Mouse (Mus musculus) limb, embryonic 15.5 days (tissue): ENCODE results near the gene Plxdc2. TPM values are rescaled to one million over a fixed set of nuclear protein-coding genes. Genes with fewer than 3 reads are reported as not detected.
A peak's percentile ranks its signal among the peaks of the same experiment; 100 is the strongest.

Source experiments
- ATAC-seq: fragments of 200-750 bp; cut with Nextera tagmentation; 2 replicates; pipeline ENCODE4 v1.8.0; 2017; ENCODE audit warnings: low read depth, moderate TSS enrichment; ENCODE audit not compliant: insufficient number of reproducible peaks, low FRiP score, low TSS enrichment
- H3K27ac ChIP-seq: fragments of 300-500 bp; sonication (generic); 2 replicates; pipeline ENCODE4 v1.5.1; 2015; ENCODE audit warnings: moderate library complexity, mild to moderate bottlenecking, inconsistent platforms
- H3K27me3 ChIP-seq: fragments of 300-500 bp; sonication (generic); 2 replicates; pipeline ENCODE4 v1.6.1; 2015; ENCODE audit warnings: inconsistent platforms
- H3K36me3 ChIP-seq: fragments of 300-500 bp; sonication (generic); 2 replicates; pipeline ENCODE4 v1.6.1; 2015; ENCODE audit warnings: inconsistent platforms
- H3K4me1 ChIP-seq: fragments of 300-500 bp; sonication (generic); 2 replicates; pipeline ENCODE4 v1.6.1; 2015; ENCODE audit warnings: inconsistent platforms
- H3K4me2 ChIP-seq: fragments of 300-500 bp; sonication (generic); 2 replicates; pipeline ENCODE4 v1.6.1; 2015; ENCODE audit warnings: mild to moderate bottlenecking, inconsistent platforms
- H3K4me3 ChIP-seq: fragments of 300-500 bp; sonication (generic); 2 replicates; pipeline ENCODE4 v1.5.1; 2015; ENCODE audit warnings: mild to moderate bottlenecking, inconsistent platforms
- H3K9ac ChIP-seq: fragments of 300-500 bp; sonication (generic); 2 replicates; pipeline ENCODE4 v1.6.1; 2015; ENCODE audit warnings: inconsistent platforms
- H3K9me3 ChIP-seq: fragments of 300-500 bp; sonication (generic); 2 replicates; pipeline ENCODE4 v1.6.1; 2016; ENCODE audit warnings: inconsistent platforms
- WGBS: fragments of 180-500 bp; shearing (Covaris S2); methylation state at CpG from one replicate; pipeline ENCODE4 v1.1.7; 2015; 5-methylcytosine and 5-hydroxymethylcytosine counted together
- polyA plus RNA-seq: library from polyadenylated mRNA; unstranded; fragments of >200 nt; fragmentation: Nextera tagmentation; extraction: Ambion mirVana; gene quantifications from 2 replicates; pipeline ENCODE4 v1.2.1, GENCODE M21; 2015

The Plxdc2 gene
- polyA plus RNA-seq, 1 experiment from 2014 or later: 59.5 TPM

DNA sequence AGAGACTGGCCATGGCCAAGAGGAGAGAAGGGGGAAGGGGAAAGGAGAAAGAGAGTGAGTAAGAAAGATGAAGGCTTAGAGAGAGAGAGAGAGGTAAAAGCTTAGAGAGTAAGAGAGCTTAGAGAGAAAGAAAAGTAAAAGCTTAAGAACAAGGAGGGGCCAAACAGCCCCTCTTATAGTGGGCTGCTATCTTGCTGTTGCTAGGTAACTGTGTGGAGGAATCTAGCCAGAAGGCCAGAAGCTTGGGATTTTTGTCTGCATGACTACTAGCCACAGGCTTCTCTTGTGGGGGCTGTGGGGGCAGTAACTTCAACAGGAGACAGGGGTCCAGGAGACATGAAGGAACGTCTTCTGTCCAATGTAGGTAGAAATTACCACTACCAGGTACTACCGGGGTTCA, 162.0 kb downstream of the Plxdc2 start:
- Histone ChIP-seq H3K27ac (no peak overlapping the region), H3K36me3 (no peaks in the 10 kb centered on the region), H3K9ac (no peak overlapping the region), H3K9me3 (no peaks in the 10 kb centered on the region), H3K4me2 (no peak overlapping the region), H3K27me3 (no peaks in the 10 kb centered on the region), H3K4me1 (no peaks in the 10 kb centered on the region), H3K4me3 (no peak overlapping the region)
- ATAC-seq: no peak
- 77% methylated on average over 2 of the region's 2 CpGs for WGBS

DNA sequence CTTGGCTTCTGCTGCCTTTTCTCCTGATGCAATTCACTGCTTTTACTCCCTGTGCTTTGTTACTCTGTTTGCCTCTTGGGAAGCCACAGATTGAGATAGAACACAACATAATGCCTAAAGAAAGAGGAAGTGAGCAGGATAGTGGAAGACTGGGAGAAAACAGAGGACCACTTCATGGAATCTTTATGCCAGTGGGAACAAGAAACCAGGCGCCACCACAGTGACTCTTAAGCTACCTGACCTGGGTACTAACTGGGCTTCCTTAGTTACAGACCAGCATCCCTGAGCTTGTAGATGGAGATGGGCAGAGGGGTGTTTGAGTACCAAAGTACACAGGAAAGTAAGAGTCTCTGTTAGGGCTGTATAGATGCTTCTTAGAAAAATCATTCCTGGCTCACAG, 167.3 kb downstream of the Plxdc2 start:
- no peak for ATAC-seq
- Histone ChIP-seq H3K36me3 (no peaks in the 10 kb centered on the region), H3K27ac (no peak overlapping the region), H3K27me3 (no peaks in the 10 kb centered on the region), H3K9me3 (no peaks in the 10 kb centered on the region), H3K4me1 (no peaks in the 10 kb centered on the region), H3K4me2 (no peak overlapping the region), H3K4me3 (no peak overlapping the region), H3K9ac (no peak overlapping the region)
- WGBS: 83% methylated on average over 1 of the region's 1 CpGs

DNA sequence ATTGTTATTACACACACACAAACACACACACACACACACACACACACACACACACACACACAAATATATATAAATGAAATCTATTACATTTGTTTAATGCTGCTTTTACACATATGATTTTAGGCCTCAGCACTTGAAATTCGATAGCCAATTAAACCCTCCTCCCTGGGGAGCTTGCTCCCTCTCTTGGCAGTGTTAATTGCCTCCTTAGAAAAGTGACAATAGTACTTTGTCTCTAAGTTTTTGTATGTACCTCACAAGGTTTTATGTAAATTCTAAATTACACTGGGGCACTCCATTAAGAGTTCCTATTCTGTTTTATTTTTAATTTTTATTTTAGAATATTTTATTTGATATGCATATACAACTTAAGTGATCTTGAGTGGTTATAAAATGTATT, 176.1 kb downstream of the Plxdc2 start:
- ATAC-seq: no peak
- Histone ChIP-seq H3K4me1 (no peaks in the 10 kb centered on the region), H3K9me3 (no peaks in the 10 kb centered on the region), H3K36me3 (no peaks in the 10 kb centered on the region), H3K4me3 (no peak overlapping the region), H3K27ac (no peak overlapping the region), H3K27me3 (no peaks in the 10 kb centered on the region), H3K9ac (no peak overlapping the region), H3K4me2 (no peak overlapping the region)
- WGBS: 37% methylated on average over 1 of the region's 1 CpGs

- Histone ChIP-seq H3K4me1 (no peaks in the 10 kb centered on the region), H3K9me3 (no peaks in the 10 kb centered on the region), H3K27me3 (no peaks in the 10 kb centered on the region), H3K4me3 (no peak overlapping the region), H3K9ac (no peak overlapping the region), H3K27ac (no peak overlapping the region), H3K36me3 (no peaks in the 10 kb centered on the region), H3K4me2 (no peak overlapping the region)
- WGBS: 75% methylated on average over 2 of the region's 2 CpGs
- ATAC-seq: no peak
Observed at GRCm38 (mm10) chr2:16534566-16534965, 178.5 kb downstream of the Plxdc2 start.

DNA sequence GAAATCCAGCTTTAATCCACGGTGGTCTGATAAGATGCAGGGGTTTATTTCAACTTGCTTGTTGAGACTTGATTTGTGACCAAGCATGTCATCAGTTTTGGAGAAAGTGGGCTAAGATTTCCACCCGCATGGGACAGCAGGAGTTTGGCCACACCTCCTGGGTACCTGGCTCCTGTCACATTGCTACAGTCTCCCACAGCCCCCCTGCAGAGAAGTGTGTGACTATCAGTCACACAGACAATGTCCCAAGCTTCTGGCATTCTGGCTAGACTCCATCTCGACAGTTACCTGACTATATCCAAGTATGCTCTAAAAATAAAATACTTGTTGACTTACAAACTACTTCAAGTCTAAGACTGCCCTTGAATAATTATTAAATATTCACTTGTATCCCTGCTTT, 185.1 kb downstream of the Plxdc2 start:
- H3K36me3 ChIP-seq: no peaks in the 10 kb centered on the region
- H3K9ac ChIP-seq: no peak overlapping the region
- no peaks in the 10 kb centered on the region for H3K27me3 ChIP-seq
- H3K4me3 ChIP-seq: no peak overlapping the region
- H3K4me1 ChIP-seq: no peaks in the 10 kb centered on the region
- no peak overlapping the region for H3K4me2 ChIP-seq
- no peak for ATAC-seq
- WGBS: 64% methylated on average over 3 of the region's 3 CpGs
- no peak overlapping the region for H3K27ac ChIP-seq
- no peaks in the 10 kb centered on the region for H3K9me3 ChIP-seq

DNA sequence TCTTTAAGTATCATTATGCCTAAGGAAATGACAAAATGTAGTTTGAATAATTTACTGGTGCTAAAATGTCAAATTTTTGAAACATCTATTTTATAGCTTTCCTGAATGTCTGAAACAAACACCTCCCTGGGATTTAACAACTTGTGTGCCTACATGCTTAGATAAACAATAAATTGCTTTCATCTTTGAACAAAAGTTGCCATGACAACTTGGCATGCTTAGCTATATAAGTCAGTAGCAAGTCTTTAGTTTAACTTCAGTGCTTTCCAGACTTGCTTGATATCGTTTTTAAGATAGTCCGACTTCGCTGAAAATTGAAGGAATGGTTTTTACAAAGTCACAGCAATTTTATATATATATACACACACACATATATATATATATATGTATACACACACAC, 189.1 kb downstream of the Plxdc2 start:
- no peaks in the 10 kb centered on the region for H3K27me3 ChIP-seq
- no peak overlapping the region for H3K4me3 ChIP-seq
- 79% methylated on average over 3 of the region's 3 CpGs for WGBS
- no peaks in the 10 kb centered on the region for H3K9me3 ChIP-seq
- H3K36me3 ChIP-seq: no peaks in the 10 kb centered on the region
- H3K4me1 ChIP-seq: no peaks in the 10 kb centered on the region
- H3K4me2 ChIP-seq: no peak overlapping the region
- no peak for ATAC-seq
- H3K9ac ChIP-seq: no peak overlapping the region
- H3K27ac ChIP-seq: no peak overlapping the region

DNA sequence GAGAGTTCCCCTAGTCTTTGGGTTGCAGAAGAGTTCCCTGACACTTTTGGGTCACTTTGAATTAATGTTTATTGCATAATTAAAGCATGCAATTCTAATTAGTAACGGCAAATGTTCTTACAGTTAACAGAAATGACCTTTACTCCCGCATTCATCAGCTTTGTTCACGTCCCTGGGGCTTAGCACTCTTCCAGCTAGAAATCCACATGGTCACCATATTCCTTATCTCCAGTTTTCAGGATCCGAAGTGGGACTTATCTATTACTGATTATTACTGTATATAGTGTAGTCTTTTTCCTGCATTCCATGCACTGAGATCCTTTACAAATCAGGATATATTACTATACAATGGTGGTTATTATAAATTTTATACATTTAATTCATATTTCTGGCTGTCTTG, 203.2 kb downstream of the Plxdc2 start:
- WGBS: 51% methylated on average over 4 of the region's 4 CpGs
- H3K4me3 ChIP-seq: no peak overlapping the region
- H3K9me3 ChIP-seq: no peaks in the 10 kb centered on the region
- H3K27me3 ChIP-seq: no peaks in the 10 kb centered on the region
- H3K27ac ChIP-seq: no peak overlapping the region
- no peak overlapping the region for H3K9ac ChIP-seq
- no peaks in the 10 kb centered on the region for H3K36me3 ChIP-seq
- H3K4me1 ChIP-seq: no peaks in the 10 kb centered on the region
- no peak overlapping the region for H3K4me2 ChIP-seq
- ATAC-seq: no peak

GRCm38 (mm10) chr2:16568263-16568662, 212.2 kb downstream of the Plxdc2 start:
- WGBS: 94% methylated on average over 2 of the region's 2 CpGs

GRCm38 (mm10) chr2:16571169-16571751, 215.2 kb downstream of the Plxdc2 start:
- Histone ChIP-seq H3K4me1 (no peaks in the 10 kb centered on the region), H3K4me3 (no peak overlapping the region), H3K36me3 (no peaks in the 10 kb centered on the region), H3K9ac (no peak overlapping the region), H3K27ac (no peak overlapping the region), H3K9me3 (no peaks in the 10 kb centered on the region), H3K4me2 (no peak overlapping the region), H3K27me3 (no peaks in the 10 kb centered on the region)
- 0 out of 2 replicates have a peak, but pooled peaks have one; percentile 14 for ATAC-seq
- 84% methylated on average over 13 of the region's 13 CpGs for WGBS

More at GRCm38 (mm10) chr2:16568263-16568662, 212.2 kb downstream of the Plxdc2 start:
- Histone ChIP-seq H3K9me3 (no peaks in the 10 kb centered on the region), H3K4me2 (no peak overlapping the region), H3K4me1 (no peaks in the 10 kb centered on the region), H3K27me3 (no peaks in the 10 kb centered on the region), H3K9ac (no peak overlapping the region), H3K36me3 (no peaks in the 10 kb centered on the region), H3K27ac (no peak overlapping the region), H3K4me3 (no peak overlapping the region)
- ATAC-seq: no peak

GRCm38 (mm10) chr2:16576566-16576965, 220.5 kb downstream of the Plxdc2 start:
- H3K9ac ChIP-seq: no peak overlapping the region
- ATAC-seq: no peak
- no peaks in the 10 kb centered on the region for H3K27me3 ChIP-seq
- H3K4me1 ChIP-seq: peaks cover 8% of the 10 kb centered on the region; the same call in 1 of the 2 replicates
- no peaks in the 10 kb centered on the region for H3K36me3 ChIP-seq
- H3K4me3 ChIP-seq: no peak overlapping the region
- H3K4me2 ChIP-seq: no peak overlapping the region
- no peak overlapping the region for H3K27ac ChIP-seq
- no peaks in the 10 kb centered on the region for H3K9me3 ChIP-seq

DNA sequence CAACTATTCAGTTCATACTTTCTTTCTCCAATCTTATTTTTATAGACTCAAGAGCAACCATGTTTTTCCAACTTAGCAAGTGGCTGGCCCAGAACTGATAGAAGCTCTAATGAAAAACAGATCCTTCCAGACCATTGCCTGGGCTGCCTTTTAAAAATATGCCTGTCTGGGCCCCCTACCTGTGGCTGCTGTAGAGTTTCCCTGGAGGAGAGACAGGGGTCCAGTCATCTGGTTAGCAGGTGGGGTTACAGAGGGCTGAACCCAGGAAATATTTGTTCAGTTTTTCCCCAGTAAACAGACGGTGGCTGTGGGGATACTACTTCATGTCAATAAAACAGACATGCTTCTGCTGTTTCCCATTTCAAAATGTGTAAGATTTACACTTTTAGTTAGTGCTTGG, 222.0 kb downstream of the Plxdc2 start:
- Histone ChIP-seq H3K36me3 (no peaks in the 10 kb centered on the region), H3K4me2 (no peak overlapping the region), H3K9me3 (no peaks in the 10 kb centered on the region), H3K27ac (peak overlapping the region; percentile 27; the same call in 1 of the 2 replicates), H3K4me1 (peaks cover 8% of the 10 kb centered on the region; the same call in 1 of the 2 replicates), H3K4me3 (no peak overlapping the region), H3K9ac (no peak overlapping the region), H3K27me3 (no peaks in the 10 kb centered on the region)
- ATAC-seq: no peak
- 14% methylated on average over 1 of the region's 1 CpGs for WGBS

GRCm38 (mm10) chr2:16588546-16588945, 232.4 kb downstream of the Plxdc2 start:
- H3K4me2 ChIP-seq: no peak overlapping the region
- H3K36me3 ChIP-seq: no peaks in the 10 kb centered on the region
- H3K9ac ChIP-seq: no peak overlapping the region
- H3K4me1 ChIP-seq: no peaks in the 10 kb centered on the region
- H3K4me3 ChIP-seq: no peak overlapping the region
- no peaks in the 10 kb centered on the region for H3K9me3 ChIP-seq
- H3K27me3 ChIP-seq: no peaks in the 10 kb centered on the region
- no peak overlapping the region for H3K27ac ChIP-seq
- no peak for ATAC-seq

- ATAC-seq: no peak
- no peaks in the 10 kb centered on the region for H3K4me1 ChIP-seq
- H3K4me3 ChIP-seq: no peak overlapping the region
- no peak overlapping the region for H3K27ac ChIP-seq
- 73% methylated on average over 1 of the region's 1 CpGs for WGBS
- H3K36me3 ChIP-seq: no peaks in the 10 kb centered on the region
- no peak overlapping the region for H3K9ac ChIP-seq
- no peaks in the 10 kb centered on the region for H3K27me3 ChIP-seq
- H3K4me2 ChIP-seq: no peak overlapping the region
- no peaks in the 10 kb centered on the region for H3K9me3 ChIP-seq
Observed at GRCm38 (mm10) chr2:16595451-16595850, 239.3 kb downstream of the Plxdc2 start.
